Mouse (Mus musculus) forebrain, embryonic 15.5 days (tissue): ENCODE data around the gene Lypd6b. TPM values are rescaled to one million over a fixed set of nuclear protein-coding genes. Genes with fewer than 3 reads are reported as not detected.

Experiments
- ATAC-seq: fragments of 200-750 bp; cut with Nextera tagmentation; replicated peaks from 2 replicates; pipeline ENCODE4 v1.8.0; 2017; ENCODE audit warnings: mild to moderate bottlenecking, moderate TSS enrichment, moderate library complexity
- H3K27ac ChIP-seq: fragments of 300-500 bp; sonication (generic); replicated peaks from 2 replicates; pipeline ENCODE4 v1.5.1; 2015; ENCODE audit warnings: mild to moderate bottlenecking, inconsistent platforms
- H3K27me3 ChIP-seq: fragments of 300-500 bp; sonication (generic); 2 replicates; pipeline ENCODE4 v1.6.1; 2015; ENCODE audit warnings: inconsistent platforms
- H3K36me3 ChIP-seq: fragments of 300-500 bp; sonication (generic); 2 replicates; pipeline ENCODE4 v1.6.1; 2015; ENCODE audit warnings: mild to moderate bottlenecking, inconsistent platforms
- H3K4me1 ChIP-seq: fragments of 300-500 bp; sonication (generic); 2 replicates; pipeline ENCODE4 v1.6.1; 2015; ENCODE audit warnings: inconsistent platforms
- H3K4me2 ChIP-seq: fragments of 300-500 bp; sonication (generic); replicated peaks from 2 replicates; pipeline ENCODE4 v1.6.1; 2015; ENCODE audit warnings: mild to moderate bottlenecking, inconsistent platforms
- H3K4me3 ChIP-seq: fragments of 300-500 bp; sonication (generic); 2 replicates; pipeline ENCODE4 v1.5.1; 2015; ENCODE audit warnings: mild to moderate bottlenecking, inconsistent platforms
- H3K9ac ChIP-seq: fragments of 300-500 bp; sonication (generic); replicated peaks from 2 replicates; pipeline ENCODE4 v1.6.1; 2015; ENCODE audit warnings: mild to moderate bottlenecking, inconsistent platforms
- H3K9me3 ChIP-seq: fragments of 300-500 bp; sonication (generic); 2 replicates; pipeline ENCODE4 v1.6.1; 2016; ENCODE audit warnings: inconsistent platforms
- WGBS: fragments of 180-500 bp; shearing (Covaris S2); methylation state at CpG from one replicate; pipeline ENCODE4 v1.1.7; 2015; ENCODE audit warnings: mixed read lengths; 5-methylcytosine and 5-hydroxymethylcytosine counted together
- polyA plus RNA-seq: library from polyadenylated mRNA; unstranded; fragments of >200 nt; fragmentation: Nextera tagmentation; extraction: Ambion mirVana; gene quantifications from 2 replicates; pipeline ENCODE4 v1.2.1, GENCODE M21; 2015

Lypd6b gene
- 10.7 and 11.3 TPM in 2 replicates for polyA plus RNA-seq

DNA sequence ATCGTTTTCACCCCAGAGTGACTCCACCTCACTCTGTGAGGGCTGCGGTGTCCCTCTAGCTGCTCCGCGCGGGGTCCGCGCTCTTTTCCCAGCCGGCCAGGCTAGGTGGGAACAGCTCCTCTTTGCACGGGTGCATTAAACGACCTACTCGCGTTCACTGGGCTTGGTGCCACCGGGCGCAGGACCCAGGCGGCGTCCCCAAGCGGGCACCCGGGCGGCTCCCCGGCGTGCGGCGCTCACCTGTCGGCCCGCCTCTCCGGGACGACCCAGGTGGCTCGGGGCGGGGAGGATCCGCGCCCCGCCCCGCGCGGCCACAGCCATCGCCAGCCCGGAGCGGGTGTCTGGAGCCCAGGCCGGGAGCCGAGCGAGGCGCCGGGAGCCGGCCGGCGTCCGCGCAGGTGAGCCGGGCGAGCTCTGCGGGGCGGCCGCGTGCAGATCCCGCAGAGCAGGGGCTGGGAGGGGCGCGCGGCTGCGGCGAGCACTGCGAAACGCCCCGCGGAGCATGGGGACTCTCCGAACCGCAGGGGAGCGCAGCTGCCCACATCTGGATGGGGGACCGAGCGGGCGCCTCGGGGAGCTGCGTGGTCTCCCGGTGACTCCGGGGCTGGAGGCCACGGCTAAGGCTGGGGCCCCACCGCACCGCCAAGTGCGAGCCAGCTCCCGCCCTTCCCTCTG, at the start of gene Lypd6b:
Gene Lypd6b, plus strand, starts transcription at position 313 of the 675 bp plus-strand sequence.
- H3K27ac ChIP-seq: no peak within 1 kb of the TSS
- WGBS: under 1% methylated on average over 79 of the region's 79 CpGs
- H3K27me3 ChIP-seq: 0 out of 2 replicates have a peak, but pooled peaks cover 3% of the 10 kb centered on the region
- peaks cover 14% of the 10 kb centered on the region for H3K4me1 ChIP-seq
- peak within 1 kb of the TSS; percentile 60 for H3K4me3 ChIP-seq
- ATAC-seq: peak; percentile 64
- no peaks in the 10 kb centered on the region for H3K36me3 ChIP-seq
- H3K4me2 ChIP-seq: peak within 1 kb of the TSS; percentile 97
- peak within 1 kb of the TSS; percentile 62 for H3K9ac ChIP-seq
- H3K9me3 ChIP-seq: no peaks in the 10 kb centered on the region

GRCm38 (mm10) chr2:49739046-49739445, 48.4 kb upstream of the Lypd6b start:
- 76% methylated on average over 5 of the region's 5 CpGs for WGBS

DNA sequence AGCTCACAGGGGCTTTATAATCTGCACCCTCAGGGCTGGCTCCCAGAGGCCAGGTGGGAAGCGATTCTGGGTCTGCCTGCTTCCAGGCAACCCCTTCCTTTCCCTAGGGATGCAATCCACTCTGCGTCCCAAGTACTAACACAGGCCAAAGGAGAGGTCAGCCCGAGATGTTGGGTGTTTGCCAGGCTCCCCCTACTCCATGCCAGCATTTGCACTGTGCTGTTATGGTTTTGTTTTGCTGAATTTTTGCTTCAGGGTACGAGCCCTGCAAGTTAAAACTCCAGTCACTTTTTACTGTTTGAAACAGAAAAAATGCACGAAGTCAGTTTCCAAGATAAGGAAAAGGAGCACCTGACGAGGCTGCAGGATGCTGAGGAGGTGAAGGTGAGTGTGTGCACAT, 46.5 kb upstream of the Lypd6b start:
- no peaks in the 10 kb centered on the region for H3K9me3 ChIP-seq
- WGBS: 71% methylated on average over 6 of the region's 6 CpGs
- H3K36me3 ChIP-seq: peaks cover 33% of the 10 kb centered on the region
- no peak overlapping the region for H3K9ac ChIP-seq
- peaks cover 43% of the 10 kb centered on the region for H3K4me1 ChIP-seq
- no peak overlapping the region for H3K4me3 ChIP-seq
- H3K27ac ChIP-seq: peak overlapping the region; percentile 88
- no peak overlapping the region for H3K4me2 ChIP-seq
- H3K27me3 ChIP-seq: no peaks in the 10 kb centered on the region
- ATAC-seq: no peak

More at GRCm38 (mm10) chr2:49739046-49739445, 48.4 kb upstream of the Lypd6b start:
- no peak overlapping the region for H3K27ac ChIP-seq
- peaks cover 30% of the 10 kb centered on the region for H3K4me1 ChIP-seq
- no peak overlapping the region for H3K4me2 ChIP-seq
- H3K9me3 ChIP-seq: no peaks in the 10 kb centered on the region
- no peaks in the 10 kb centered on the region for H3K27me3 ChIP-seq
- ATAC-seq: no peak
- no peak overlapping the region for H3K9ac ChIP-seq
- no peak overlapping the region for H3K4me3 ChIP-seq
- peaks cover 28% of the 10 kb centered on the region for H3K36me3 ChIP-seq

DNA sequence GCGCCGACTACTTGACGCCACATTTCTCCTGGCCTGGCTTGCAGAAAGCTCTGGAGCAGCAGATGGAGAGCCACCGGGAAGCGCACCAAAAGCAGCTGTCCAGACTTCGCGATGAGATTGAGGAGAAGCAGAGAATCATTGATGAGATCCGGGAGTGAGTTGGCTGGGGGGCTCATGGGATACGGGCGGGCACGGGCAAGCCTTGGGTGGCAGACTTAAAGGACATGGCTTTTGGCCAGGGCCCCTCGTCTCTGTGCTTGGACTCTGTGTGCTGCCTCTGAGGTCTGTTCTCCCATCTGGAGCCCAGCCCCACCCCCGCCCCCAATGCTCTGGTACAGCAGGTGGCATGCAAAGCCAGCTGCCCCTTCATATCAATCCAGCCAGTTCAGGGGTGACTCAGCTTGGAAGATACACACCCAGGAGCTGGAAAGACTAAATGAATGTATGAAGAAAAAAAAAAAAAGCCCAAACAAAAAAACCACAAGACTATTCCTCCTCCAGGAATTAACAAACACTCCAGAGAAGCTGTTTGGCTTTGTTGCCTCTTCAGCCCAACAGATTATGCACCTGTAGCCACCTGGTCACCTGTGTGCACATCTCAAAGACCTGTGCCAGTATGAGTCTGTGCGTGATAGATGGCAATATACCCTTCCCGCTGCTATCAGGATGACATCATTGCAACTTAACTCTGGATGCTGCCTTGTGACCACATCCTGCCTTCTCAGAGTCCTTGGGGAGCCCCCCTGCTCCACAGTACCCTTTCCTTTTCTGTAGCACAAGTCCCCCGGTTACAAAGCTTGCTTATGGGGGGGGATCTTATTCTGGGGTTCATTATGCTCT, 45.4 kb upstream of the Lypd6b start:
- Histone ChIP-seq H3K27ac (peak overlapping the region; percentile 88), H3K27me3 (no peaks in the 10 kb centered on the region), H3K36me3 (peaks cover 39% of the 10 kb centered on the region; the same call in 1 of the 2 replicates), H3K4me1 (peaks cover 43% of the 10 kb centered on the region), H3K9ac (no peak overlapping the region), H3K4me2 (no peak overlapping the region), H3K4me3 (no peak overlapping the region), H3K9me3 (no peaks in the 10 kb centered on the region)
- ATAC-seq: peak; percentile 71
- WGBS: 56% methylated on average over 16 of the region's 16 CpGs

GRCm38 (mm10) chr2:49742919-49743318, 44.6 kb upstream of the Lypd6b start:
- WGBS: 81% methylated on average over 4 of the region's 4 CpGs
- Histone ChIP-seq H3K27ac (peak overlapping the region; percentile 88), H3K4me3 (no peak overlapping the region), H3K27me3 (no peaks in the 10 kb centered on the region), H3K36me3 (peaks cover 46% of the 10 kb centered on the region; the same call in 1 of the 2 replicates), H3K9me3 (no peaks in the 10 kb centered on the region), H3K4me1 (peaks cover 43% of the 10 kb centered on the region), H3K9ac (no peak overlapping the region), H3K4me2 (no peak overlapping the region)
- no peak for ATAC-seq

- Histone ChIP-seq H3K27ac (peak overlapping the region; percentile 66; the same call in 1 of the 2 replicates), H3K4me1 (peaks cover 43% of the 10 kb centered on the region), H3K27me3 (no peaks in the 10 kb centered on the region), H3K9ac (no peak overlapping the region), H3K4me2 (no peak overlapping the region), H3K4me3 (no peak overlapping the region), H3K36me3 (peaks cover 50% of the 10 kb centered on the region; the same call in 1 of the 2 replicates), H3K9me3 (no peaks in the 10 kb centered on the region)
- ATAC-seq: no peak
- WGBS: 66% methylated on average over 6 of the region's 6 CpGs
Measured at GRCm38 (mm10) chr2:49743775-49744174, 43.7 kb upstream of the Lypd6b start.

GRCm38 (mm10) chr2:49744251-49745093, 43.0 kb upstream of the Lypd6b start:
- no peak overlapping the region for H3K4me2 ChIP-seq
- ATAC-seq: no peak
- H3K4me1 ChIP-seq: peaks cover 43% of the 10 kb centered on the region
- H3K4me3 ChIP-seq: no peak overlapping the region
- 62% methylated on average over 11 of the region's 11 CpGs for WGBS
- H3K27me3 ChIP-seq: no peaks in the 10 kb centered on the region
- H3K36me3 ChIP-seq: peaks cover 48% of the 10 kb centered on the region; the same call in 1 of the 2 replicates
- peak overlapping the region; percentile 66 for H3K27ac ChIP-seq
- H3K9ac ChIP-seq: no peak overlapping the region
- no peaks in the 10 kb centered on the region for H3K9me3 ChIP-seq

DNA sequence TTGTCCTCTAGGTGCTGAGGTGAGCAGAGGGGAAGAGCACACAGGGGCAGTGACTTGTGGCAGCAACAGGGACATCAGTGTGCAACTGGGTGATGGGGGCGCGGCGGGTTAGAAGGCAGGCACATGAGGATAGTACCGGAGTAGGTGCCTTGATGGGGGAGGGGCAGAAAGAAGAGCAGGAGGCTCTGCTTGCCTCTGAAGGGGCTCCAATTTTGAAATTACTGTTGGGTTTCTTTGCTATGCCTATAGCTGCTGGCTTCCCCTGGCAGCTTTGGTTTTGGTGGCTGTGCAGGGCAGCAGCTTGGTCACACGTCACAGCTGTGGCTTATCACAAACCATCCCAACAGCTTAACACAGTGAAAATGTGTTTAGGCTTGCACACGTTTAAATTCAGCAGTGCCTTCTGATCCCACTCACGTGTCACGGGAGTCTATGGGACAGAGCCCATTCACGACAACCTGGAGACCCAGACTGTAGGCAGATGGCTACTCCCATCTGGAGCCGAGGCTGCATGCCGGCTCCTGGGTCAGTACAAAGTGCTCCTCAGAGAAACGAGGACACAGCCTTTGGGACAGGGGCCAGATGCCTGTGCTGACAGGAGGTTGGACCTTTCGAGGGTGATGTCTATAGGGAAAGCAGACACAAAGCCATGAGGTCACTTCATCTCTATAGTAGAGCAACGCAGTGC, 42.2 kb upstream of the Lypd6b start:
- Histone ChIP-seq H3K36me3 (peaks cover 56% of the 10 kb centered on the region; the same call in 1 of the 2 replicates), H3K9ac (no peak overlapping the region), H3K27ac (peak overlapping the region; percentile 66), H3K4me3 (no peak overlapping the region), H3K27me3 (no peaks in the 10 kb centered on the region), H3K4me2 (no peak overlapping the region), H3K9me3 (no peaks in the 10 kb centered on the region), H3K4me1 (peaks cover 43% of the 10 kb centered on the region)
- 59% methylated on average over 14 of the region's 14 CpGs for WGBS
- ATAC-seq: no peak; the same call in 1 of the 2 replicates

- no peak overlapping the region for H3K4me3 ChIP-seq
- H3K27me3 ChIP-seq: no peaks in the 10 kb centered on the region
- H3K36me3 ChIP-seq: peaks cover 58% of the 10 kb centered on the region; the same call in 1 of the 2 replicates
- WGBS: 91% methylated on average over 7 of the region's 7 CpGs
- H3K9me3 ChIP-seq: no peaks in the 10 kb centered on the region
- H3K27ac ChIP-seq: 0 out of 2 replicates have a peak overlapping the region, but pooled peaks have one; percentile 8
- H3K4me2 ChIP-seq: no peak overlapping the region
- ATAC-seq: no peak
- no peak overlapping the region for H3K9ac ChIP-seq
- H3K4me1 ChIP-seq: peaks cover 35% of the 10 kb centered on the region
Measured at GRCm38 (mm10) chr2:49746947-49747346, 40.5 kb upstream of the Lypd6b start.

DNA sequence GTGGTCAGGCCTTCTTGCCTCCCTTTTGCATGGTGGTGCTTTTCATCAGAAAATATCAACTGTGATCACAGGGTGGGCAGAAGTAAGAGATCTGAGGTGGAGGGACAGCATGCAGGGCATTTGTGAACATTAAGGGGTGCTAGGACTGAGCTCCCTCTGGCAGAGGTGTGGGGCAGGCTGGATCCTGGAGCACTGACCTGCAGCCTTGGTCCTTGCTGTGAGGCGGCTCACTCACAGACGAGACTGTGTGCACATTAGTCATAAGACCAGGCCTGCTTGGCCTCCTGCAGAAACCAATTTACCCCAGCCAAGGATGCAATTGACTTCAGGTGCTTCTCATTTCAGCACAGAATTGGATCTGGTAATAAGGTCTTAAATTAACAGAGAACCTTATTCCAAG, 39.8 kb upstream of the Lypd6b start:
- peaks cover 58% of the 10 kb centered on the region for H3K36me3 ChIP-seq
- no peak overlapping the region for H3K4me3 ChIP-seq
- 78% methylated on average over 2 of the region's 2 CpGs for WGBS
- no peak overlapping the region for H3K9ac ChIP-seq
- H3K27me3 ChIP-seq: no peaks in the 10 kb centered on the region
- peaks cover 31% of the 10 kb centered on the region for H3K4me1 ChIP-seq
- ATAC-seq: no peak
- H3K4me2 ChIP-seq: no peak overlapping the region
- H3K27ac ChIP-seq: no peak overlapping the region
- no peaks in the 10 kb centered on the region for H3K9me3 ChIP-seq
